Mouse (Mus musculus): ENCODE results near the gene Ccdc151. TPM values are rescaled to one million over a fixed set of nuclear protein-coding genes. Genes with fewer than 3 reads are reported as not detected.
A peak's percentile ranks its signal among the peaks of the same experiment; 100 is the strongest.

Ccdc151 gene
- polyA plus RNA-seq (2017; shearing (Covaris generic)): not detected

DNA sequence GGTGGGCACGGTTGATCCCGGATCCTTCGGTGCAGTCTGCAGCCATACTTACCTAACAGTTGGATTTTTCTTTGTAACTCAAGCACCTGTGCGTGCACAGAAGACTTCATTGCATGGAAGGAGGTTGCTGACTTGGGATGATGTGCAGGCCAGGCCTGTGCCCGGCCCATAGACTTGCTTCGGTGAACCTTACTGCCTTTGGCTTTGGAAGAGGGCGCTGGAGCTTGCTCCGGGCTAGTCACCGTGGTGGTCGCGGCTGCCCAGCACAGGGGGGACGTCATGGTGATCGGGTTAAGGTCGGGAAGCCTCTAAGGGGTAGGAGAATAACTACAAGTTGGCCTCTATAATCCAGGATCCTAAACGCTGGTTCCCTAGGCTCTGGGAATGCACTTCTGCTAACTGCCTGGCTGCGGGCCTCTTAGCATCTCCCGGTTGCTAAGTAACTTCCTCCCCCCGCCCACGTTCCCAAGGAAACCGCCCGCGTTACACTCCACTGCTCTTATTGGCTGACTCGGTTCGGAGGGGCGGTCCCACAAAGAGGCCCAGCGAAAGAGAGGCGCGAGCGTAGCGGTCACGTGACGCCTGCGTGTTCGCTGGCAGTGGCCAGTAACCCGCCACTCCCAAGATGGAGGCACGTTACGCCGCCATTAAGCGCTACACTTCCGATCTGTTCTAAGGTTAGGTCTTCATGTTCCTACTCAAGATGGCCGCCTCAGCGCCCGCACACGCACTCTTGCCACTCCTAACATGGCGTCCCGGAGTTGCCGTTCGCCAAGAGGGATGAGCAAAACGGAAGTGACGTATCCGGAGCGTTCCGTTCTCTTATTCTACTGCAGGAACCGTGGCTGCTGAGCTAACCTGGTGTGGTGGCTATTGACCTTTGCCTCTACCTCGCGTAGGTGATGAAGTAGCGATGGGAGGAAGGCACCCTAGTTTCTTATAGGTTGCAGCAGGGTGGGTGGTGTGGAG lies at the start of gene Ccdc151, which contains the start of gene Prkcsh:
Ccdc151 (minus strand) TSS at position 441 of the 969 bp plus-strand sequence.
Prkcsh (plus strand) TSS at position 613 of the 969 bp plus-strand sequence.
- ATAC-seq: peak; percentile 95

DNA sequence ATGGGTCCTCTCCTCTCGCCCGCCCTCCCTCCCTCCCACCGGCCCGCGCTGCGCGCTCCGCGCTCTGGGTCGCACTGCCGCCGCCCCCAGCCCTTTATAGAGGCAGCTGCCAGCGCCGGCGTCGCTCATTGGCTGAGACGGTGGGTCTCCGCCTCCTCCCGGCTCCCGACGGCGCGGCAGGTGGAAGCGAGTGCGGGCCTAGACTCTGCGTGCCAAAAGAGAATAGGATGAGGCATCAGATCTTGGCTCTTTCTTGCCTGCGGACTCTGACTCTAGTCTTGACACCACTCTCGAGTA lies 49.5 kb upstream of the Ccdc151 start, which contains the start of gene Elavl3:
Elavl3 (minus strand) TSS at position 66 of the 297 bp plus-strand sequence.
- ATAC-seq: no peak

- ATAC-seq: no peak
Observed at GRCm38 (mm10) chr9:22051161-22051957, 48.9 kb upstream of the Ccdc151 start.

GRCm38 (mm10) chr9:22050351-22050889 lies 48.0 kb upstream of the Ccdc151 start:
- peak; percentile 6 for ATAC-seq

DNA sequence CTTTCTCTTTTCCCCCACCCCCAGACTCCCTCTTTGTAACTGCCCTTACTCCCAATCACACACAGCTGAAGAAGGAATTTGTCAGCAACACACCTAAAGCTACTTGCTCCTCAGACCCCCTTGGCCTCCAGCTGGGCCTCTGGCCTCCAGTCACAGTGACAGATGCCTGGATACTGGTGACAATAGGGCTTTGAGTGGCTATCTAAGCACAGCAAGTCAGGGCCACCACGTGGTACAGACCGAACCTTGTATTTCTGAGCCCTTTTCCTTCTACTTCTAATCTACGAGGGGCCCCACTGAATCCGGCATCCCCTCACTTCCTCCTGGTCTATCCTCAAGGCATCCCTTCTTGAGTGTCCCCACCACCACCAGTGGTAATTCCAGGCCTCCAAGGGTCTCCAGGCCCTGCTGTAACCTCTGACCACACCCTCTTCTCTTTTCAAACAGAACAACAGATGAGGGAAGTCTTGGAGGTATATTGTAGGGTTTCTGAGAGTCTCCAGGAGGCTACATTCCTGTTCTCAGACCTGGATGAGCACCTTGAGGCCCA lies 47.4 kb upstream of the Ccdc151 start:
- no peak for ATAC-seq

GRCm38 (mm10) chr9:22049315-22049714 lies 46.9 kb upstream of the Ccdc151 start:
- ATAC-seq: no peak

GRCm38 (mm10) chr9:22047329-22047728 lies 44.9 kb upstream of the Ccdc151 start:
- ATAC-seq: no peak

DNA sequence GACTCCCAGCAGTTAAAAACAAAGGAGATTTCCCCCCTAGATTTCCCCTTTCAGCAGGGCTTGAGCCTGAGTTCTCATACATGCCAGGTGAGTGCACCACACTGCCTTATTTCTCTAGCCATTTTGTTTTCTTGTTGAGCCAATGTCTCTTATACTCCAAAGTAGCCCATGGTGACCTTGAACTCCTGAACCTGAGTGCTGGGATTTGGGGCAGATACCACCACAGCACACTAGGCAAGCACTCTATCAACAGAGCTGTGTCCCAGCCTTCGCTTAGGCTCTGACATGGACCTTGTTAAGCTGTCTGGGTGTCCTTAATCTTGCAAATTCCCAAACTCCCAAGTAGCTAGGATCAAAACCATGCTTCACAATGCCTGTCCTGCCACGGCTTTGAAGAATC lies 39.4 kb upstream of the Ccdc151 start:
- ATAC-seq: no peak

DNA sequence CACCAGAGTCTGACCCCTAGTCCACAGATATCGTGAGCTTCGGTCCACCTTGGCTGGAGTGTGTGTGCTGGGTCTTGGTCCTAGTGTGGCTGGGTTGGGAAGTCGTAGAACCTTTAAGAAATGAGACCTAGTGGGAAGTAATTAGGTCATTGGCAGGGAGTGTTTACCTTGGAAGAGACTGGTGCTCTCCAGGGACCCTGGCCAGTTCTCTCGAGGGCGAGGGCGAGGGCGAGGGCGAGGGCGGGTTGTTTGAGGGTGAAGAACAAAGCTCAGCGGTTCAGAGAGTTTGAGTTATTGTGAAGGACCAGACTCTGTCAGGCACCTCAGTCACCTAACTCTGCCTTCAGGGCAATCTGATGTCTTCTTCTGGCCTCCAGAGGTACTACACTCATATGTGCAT lies 35.4 kb upstream of the Ccdc151 start:
- ATAC-seq: no peak

GRCm38 (mm10) chr9:22035300-22036044 lies 33.0 kb upstream of the Ccdc151 start:
- ATAC-seq: no peak

- ATAC-seq: no peak
Observed at GRCm38 (mm10) chr9:22030386-22030785, 28.0 kb upstream of the Ccdc151 start.

DNA sequence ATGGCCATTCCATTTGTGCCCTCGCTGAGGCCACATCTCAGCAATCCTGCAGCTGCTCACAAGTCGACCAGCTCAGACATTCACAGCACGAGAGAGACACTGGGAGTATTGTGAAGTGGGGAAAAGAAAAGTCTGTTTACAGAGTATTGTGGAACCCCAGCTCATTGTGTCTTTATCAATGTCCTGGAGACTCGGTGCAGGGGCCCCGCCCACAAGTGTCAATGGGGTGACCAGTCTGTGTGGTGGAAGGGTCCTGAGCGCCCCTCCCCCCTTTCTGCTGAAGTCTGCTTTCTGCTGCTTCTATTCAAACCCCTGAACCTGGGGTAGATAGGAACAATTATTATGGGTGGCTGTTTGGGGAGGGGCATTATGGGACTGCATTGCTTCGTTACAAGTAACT lies 26.0 kb upstream of the Ccdc151 start:
- ATAC-seq: no peak

DNA sequence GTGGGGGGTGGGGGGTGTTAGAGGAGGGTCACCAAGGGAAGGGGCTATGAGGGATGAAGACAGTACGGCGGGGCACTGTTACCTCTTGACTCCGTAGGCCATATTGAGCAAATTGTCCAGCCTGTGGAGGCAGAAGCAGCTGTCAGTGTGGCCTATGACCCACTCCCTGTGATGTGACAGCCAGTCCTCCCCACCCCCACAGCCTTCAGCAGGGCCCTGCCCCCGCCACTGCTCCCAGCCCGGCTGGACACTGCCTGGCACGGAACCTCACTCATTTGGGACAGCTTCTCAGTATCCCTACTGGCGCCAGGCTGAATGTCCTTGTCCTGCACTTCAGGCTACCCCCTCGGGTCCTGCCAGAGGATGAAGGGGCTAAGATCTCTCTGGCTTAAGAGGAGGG lies 22.2 kb upstream of the Ccdc151 start:
- no peak for ATAC-seq

DNA sequence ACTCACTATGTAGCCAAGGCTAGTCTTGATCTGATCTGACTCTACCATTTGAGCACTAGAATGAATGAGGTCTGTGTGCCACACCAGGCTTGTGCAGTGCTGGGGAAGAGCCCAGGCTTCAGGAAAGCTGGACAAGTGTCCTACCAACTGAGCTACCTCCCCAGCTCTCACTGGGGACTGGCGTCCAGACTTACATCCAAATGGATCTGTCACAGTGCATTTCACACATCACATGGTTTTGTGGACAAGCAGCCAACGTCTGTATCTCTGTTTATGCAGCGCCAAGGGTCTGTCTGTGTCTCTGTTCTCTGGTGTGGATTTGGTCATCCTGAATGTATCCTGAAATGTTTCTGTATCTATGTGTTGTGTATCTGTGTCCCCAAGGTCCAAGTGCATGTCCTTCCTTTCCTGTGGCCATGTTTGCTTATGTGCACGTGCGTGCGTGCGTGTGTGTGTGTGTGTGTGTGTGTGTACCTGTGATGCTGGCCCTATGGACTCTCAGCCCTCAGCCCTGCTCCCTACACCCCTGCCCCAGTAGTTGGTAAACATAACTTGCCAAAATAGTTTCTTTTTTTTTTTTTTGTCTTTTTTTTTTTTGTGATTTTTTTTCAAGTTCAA lies 14.9 kb upstream of the Ccdc151 start:
- no peak for ATAC-seq

DNA sequence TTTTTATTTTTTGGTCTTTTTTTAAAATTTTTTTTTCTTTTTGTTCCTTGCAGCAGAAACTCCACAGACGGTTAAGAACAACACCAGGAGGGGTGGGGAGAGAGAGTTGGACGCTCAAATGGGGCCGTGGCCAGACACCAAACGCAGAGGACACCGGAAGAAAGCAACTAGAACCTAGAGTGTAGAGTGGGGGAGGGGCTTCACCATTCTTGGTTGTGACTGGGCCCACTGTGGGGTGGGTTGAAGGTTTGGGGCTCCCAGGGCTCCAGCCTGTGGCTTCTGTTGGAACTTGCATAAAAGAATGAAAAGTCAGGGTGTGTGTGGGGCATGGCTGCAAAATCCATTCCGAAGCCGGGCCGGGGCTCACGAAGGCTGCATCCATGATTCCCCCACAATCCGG lies 13.8 kb upstream of the Ccdc151 start:
- no peak for ATAC-seq

GRCm38 (mm10) chr9:22012731-22013130 lies 10.3 kb upstream of the Ccdc151 start:
- ATAC-seq: no peak

GRCm38 (mm10) chr9:22011055-22011454 lies 8.6 kb upstream of the Ccdc151 start:
- no peak for ATAC-seq

DNA sequence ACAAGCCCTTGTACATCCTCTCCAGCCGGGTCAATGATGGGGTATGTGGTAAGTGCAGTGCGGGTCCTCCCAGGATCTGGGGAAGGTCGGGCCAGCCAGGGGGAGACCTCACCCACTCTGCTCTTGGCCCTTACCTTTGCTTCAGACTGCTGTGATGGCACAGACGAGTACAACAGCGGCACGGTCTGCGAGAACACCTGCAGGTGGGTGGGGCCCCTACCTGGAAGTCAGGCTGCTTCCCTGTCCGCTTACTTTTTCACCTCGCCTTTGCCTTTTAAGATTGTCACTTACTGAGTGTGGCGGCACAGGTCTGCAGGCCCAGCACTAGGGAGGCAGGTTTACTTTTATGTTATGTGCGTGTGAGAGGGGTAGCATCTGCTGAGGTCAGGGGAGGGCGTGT lies 2.1 kb upstream of the Ccdc151 start:
- no peak for ATAC-seq

GRCm38 (mm10) chr9:22003163-22003554 lies 725 bp upstream of the Ccdc151 start:
- ATAC-seq: peak; percentile 8

- no peak for ATAC-seq
Observed at GRCm38 (mm10) chr9:22001633-22002032, 801 bp downstream of the Ccdc151 start.

DNA sequence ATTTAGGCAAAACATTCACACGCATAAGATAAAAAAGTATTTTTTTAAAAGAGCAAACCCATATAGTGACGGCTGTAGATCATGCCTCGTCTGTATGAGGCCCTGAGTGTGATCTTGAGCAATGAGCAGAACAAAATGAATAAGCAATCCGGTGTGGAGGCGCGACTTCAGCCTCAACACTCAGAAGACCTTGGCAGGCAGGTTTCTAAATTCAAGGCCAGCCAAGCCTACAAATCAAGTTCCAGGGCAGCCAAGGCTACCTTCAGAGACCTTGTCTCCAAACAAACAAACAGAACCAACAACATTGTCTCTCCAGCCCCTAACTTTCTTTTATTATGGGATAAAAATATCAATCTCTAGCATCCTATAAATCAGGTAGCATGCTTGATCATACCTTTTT lies 2.1 kb downstream of the Ccdc151 start:
- no peak for ATAC-seq
